Mouse (Mus musculus) gastrocnemius, postnatal 10 days (tissue): ENCODE measurements around the gene Ltbp4. TPM values are rescaled to one million over a fixed set of nuclear protein-coding genes. Genes with fewer than 3 reads are reported as not detected.

Experiments
- DNase-seq: peaks from one replicate; pipeline ENCODE4 v3.0.0; 2021; ENCODE audit warnings: mixed read lengths
- total RNA-seq, 2 experiments: library from RNA; stranded (reverse); gene quantifications; 2 replicates each; pipeline ENCODE4 v1.2.3; 2021

Ltbp4 gene
- total RNA-seq, 2 experiments from 2014 or later = 131 to 165 TPM

DNA sequence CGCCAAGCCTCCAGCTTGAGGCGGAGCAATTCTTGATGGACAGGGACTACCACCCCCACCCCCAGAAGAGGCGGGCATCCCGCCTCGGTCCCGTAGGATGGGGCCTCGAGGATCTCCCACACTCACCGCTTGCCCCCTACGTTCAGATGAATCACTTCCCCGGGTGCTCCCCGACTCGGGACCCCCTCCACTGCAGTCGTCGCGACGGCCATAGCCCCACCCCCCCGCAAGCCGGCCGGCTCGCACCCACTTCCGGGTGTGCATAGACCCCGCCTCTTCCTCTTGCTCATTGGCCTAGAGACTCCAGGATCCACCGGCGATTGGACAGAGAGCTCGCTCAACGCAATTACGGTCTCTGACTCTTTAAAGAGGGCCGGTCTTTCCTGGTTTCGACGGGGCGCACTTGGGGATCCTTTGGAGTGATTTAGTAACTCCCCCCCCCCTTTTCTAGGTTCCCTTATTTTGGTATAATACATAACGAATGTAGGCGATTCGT, 18.3 kb upstream of the Ltbp4 start, which contains the start of gene Shkbp1:
Gene Shkbp1 (minus strand): TSS at position 275 of the 496 bp plus-strand sequence.
- DNase-seq = peak; percentile 77

DNA sequence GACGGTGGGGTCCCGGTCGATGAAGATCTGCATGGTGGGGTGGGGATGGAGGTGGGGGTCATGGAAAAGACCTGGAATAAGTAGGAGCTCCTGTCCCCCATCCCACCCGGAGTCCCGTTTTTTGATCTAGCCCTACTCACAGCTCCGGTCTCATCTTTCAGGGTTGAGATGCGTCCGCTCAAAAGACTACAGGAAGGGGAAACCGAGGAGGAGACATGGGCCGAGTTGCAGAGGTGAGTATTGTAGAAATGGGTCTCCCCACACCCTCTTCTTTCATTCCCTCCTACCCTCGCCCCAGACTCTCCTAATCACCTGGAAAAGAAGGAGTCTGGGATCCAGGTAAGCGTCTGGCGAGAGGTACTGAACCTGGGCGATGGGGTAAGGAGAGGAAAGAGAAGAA, 17.8 kb upstream of the Ltbp4 start:
- DNase-seq = no peak

DNA sequence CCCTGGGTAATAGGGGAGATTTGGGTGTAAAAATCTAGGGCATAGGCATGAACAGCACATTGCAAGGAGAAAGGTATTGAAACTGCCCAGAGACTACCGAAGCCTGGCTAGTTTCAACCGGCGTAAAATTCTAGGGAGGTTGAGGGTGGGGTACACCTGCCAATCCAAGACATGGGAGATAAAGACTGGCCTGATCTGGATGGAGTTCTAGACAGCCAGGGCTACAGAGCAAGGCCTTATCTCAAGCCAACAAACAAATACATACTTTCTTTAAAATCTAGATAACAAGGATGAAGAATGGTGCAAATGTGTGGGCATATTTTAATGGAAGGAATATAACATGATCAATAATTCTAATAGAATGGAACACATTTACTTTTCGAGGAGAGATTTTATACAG, 17.3 kb upstream of the Ltbp4 start:
- DNase-seq = no peak

DNA sequence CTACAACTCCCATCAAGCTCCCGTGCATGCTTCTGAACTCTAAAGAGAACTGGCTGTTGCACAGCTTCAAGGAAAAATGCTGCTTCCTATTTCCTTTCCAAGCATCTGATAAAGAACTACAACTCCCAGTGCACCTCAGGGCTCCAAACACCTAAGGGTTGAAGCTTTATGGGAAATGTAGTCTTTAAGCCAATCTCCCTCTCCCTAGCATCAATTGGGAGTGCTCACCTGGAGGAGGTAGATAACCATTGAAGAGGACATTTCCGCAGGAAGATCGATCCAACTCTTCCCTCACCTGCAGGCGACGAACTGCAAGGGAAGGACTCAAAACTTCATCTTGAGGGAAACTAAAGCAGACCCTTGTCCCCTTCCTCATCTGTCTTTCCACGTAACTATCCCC, 16.7 kb upstream of the Ltbp4 start:
- no peak for DNase-seq

DNA sequence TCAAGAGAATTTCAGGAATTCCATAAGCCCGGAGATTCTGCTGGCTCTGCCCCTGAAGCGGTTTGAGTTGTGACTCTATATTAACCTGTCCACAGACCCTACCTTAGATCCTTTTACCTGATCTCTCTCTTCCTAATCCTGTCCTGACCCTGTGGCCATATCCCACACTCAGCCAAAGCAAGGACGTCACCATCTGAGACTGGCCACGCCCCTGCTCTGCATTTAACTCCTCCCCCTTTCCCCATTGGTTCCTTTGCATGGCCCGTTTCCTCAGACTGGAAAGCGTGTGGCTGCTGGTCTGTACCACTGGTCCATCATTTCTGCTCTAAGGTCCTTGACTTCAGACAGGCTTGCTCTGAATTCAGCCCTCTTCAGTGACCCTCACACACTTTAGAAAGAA, 8.0 kb upstream of the Ltbp4 start:
- DNase-seq = no peak

DNA sequence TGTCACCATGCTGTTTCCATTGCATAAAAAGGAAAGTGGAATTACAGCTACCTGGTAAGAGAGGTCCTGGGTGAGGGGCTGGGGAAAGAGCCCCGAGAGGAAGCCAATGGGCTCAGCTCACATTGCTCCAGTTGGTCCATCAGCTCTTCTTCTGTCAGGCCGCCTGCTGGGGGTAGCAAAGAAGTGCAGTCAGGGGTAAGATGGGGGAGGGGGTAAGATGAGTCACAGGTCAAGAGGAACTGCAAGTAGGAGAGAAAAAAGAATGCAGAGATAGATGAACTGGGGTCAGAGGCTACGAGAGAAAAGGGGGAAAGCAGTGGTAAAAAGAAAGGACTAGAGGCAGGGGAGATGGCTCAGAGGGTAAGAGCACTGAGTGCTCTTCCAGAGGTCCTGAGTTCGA, 5.1 kb upstream of the Ltbp4 start:
- no peak for DNase-seq

DNA sequence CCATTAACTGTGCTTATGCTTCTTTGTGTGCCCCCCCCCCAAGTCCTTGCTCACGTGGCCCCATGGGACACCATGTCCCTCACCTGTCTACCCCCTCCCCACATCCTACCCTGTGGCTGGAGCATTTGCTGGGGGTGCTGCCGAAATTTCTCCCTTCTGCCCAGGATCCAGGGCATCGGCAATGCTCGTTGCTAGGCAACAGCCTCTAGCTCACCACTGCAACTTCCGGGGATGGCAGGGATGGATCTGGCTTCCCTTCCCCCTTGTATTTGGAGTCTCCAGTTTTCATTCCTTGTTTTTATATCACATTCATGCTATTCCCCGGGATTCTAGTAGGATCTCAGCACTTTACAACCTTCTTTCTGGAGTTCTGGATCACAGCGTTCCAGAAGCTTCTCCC, 2.0 kb upstream of the Ltbp4 start:
- no peak for DNase-seq

DNA sequence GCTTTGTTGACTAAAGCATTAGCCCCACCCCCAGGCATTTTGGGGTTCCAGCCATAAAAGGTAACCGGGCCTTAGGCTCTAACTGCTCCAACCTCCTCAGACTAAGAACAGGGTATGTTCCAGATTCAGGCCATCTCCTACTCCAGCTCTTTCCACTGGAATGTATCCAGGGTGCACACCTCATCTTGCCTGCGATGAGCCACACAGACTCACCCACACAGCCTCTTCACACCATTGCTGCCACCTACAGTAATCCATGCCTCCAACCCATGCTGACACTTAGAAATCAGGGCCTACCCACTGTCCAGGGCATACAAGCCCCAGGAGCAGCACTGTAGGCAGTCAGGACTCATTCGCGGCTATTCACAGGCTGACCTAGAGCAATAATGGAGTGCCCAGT, 1.6 kb upstream of the Ltbp4 start:
- DNase-seq = no peak

DNA sequence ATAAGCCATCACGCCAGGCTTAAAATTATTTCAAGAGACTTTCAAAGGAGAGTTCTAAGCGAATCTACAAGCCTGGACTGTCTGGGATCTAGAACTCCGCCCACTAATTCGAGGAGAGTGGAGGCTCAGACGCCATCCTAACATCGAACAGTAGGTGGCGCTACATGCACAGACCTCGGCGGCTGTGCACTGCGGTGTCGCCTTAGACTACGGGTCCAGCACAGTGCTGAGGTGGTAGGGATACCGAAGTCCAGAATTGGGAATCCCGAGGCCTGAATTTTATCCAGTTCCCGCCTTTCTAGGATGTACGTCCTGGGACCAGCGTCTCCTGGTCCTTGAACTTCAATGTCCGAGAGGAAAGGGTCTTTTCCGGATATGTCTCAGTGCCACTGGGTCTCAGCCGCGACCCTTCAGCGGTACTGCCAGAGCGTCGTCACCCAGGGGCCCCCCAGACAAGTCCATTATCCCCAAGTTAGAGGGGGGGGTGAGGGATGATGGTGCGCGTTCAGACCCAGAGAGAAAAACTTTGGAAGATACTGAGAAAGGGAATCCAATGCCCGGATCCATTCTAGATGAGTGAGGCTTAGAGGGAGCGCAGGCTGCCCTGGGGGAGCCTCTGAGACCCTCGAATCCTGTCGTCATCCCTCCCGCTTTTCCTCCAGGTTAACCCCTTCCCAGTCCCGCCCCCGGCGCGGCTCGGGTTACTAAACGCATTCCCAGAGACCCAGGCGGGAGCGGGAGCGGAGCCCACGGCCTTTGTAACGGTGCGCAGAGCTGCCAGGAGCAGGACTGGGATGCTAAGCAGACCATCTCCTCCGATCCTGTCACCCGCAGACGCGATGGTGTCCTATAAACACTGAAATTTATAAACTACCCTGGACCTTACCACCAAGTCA, 1.3 kb downstream of the Ltbp4 start:
- DNase-seq = peak; percentile 94

DNA sequence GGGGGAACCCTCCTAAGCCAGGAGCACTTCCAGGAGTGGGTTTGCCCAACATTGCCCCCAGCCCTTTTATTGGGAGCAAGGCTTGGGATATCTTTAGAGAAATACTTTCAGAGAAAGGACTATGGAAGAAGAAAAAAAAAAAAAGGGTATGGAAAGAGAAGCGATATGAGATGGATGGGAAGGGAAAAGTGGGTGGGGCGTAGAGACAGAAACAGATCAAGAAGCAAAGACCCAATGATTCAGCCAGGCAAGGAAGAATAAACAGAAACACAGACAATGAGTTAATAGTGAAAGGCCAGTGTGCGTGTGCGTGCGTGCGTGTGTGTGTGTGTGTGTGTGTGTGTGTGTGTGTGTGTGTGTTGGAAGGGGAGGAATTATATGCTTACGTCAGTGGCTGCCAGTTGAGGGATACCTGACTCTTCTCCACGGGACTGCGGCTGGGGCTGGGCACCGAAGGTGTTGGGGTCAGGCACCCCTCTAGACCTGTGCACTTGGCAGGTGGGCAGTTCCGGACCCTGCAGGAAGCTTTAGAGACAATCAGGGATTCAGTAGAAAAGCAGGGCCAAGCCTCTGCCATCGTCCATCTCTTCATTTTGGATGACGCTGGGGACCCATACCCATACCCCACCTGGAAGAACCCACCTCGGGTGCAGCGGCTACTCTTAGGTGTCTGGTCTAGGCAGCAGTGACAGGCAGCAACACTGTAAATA, 2.3 kb downstream of the Ltbp4 start:
- DNase-seq = no peak

DNA sequence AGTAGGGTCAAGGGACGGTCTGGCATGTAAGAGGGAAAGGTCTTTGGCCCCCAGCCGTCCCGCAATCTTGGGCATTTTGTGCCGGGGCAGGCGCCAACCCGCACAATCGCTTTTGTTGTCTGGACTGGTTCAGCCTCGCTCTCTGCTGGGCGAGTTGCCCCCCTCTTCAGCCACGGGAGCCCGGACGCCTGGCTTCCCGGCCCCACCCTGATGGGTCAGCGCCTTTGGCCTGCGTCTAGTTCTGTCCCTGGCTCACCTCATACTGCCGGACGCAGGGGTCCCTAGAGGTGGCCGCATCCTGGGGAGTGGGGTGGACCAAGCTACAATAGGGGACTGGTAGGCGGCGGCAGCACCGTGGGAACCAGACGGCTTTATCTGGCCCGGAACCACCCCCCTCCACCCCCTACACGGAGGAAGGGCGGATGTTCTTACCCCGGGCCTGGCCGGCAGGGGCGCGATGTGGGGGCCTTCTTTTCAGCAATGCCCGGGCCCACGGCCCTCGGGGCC, 3.0 kb downstream of the Ltbp4 start:
- DNase-seq = peak; percentile 48

DNA sequence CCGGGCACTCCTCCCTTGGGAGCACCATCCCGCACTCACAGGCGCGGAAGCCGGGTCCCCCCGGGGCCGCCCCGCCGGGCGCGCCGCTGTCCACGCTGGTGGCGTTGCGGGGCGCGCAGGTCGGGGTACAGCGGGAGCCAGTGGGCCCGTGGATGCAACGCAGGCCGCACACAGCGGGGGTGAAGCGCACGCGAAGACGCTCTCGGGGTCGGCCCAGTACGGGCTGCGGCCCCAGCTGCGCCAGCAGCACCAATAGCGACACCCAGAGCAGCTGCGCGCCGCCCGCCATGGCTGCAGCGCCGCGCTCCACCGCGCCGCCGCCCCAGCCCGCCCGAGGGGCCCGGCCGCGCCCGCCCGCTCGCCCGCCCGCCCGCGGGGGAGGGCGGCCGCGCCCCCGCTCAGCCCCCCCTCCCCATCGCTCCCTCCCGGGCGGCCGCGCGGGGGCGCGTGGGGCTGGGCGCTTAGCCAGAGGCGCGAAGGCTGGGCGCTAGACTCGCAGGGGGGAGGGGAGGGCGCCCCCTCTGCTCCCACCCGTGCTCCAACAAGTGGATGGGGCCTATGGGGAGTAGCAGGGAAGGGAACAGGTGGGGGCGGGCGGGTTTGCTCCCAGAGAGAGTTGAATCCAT, 4.1 kb downstream of the Ltbp4 start:
- DNase-seq = peak; percentile 55

DNA sequence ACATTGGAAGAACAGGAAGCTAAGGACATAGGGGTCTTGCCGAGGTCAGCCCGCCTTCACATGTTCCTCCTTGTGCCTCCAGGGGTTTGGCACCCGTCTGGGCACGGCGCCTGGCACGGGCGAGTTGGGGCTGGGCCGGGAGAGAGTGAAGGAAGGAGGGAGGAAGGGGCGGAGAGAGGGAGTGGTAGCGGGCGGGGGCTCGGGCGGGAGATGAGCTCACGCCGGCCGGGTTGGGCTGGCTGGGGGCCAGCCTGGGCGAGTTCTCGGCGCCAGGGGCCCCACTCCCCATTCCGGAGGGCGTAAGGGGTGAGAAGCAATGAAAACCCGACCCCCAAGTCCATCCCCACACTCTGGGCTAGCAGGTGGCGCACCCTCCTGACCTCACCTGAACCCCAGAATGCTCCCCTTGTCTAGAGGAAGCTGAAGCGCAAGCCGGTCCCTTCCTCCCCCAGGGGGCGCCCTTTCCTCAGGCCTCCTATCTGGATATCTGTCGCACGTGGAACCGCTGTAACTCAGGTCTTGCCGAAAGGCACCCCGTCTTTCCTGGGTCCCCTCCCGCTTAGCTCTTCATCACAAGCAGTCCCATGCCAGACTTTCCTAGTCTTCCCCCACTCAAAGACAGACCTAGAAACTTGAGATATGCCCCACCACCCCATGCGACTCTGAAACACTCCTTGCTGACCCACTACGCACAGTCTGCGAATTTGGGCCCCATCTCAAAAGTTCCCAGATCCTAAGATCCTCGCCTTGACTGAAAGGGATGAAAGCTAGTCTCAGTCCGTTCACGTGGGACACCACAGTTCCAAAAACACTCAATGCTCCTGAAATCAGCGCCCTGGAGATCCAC, 4.9 kb downstream of the Ltbp4 start:
- peak; percentile 94 for DNase-seq

DNA sequence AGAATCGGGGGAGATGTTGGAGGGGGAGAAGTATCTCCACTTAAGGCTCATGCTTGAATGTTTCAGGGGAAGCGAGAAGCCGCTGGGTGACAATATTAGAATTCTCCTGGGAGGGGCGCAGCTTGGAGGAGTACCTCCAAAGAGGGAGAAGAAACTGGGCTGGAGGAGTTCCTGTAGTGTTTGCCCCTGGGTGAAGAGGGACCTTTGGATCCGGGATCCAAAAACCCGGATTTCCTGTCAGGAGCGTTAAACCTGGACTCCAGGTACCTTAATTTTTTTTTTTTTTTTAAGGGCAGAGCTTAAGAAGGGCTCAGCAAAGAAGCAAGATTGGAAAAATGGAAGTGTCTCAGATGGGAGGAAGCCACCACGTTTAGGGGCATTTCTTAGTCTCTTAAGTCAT, 5.6 kb downstream of the Ltbp4 start:
- no peak for DNase-seq

DNA sequence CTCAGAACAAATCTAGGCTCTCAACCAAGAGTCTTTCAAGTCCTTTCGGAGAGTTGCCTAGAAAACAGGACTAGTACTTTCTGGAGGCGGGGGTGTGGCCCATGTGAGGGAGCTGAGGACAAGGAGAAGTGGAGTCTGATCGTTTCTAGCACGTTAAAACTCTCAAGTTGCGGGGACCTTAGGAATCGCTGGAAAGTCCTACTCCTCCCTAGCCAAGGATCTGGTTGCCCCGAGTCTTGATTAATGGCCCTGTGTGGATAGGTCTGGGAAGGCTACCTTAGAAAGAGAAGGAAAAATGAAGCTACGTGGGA, 6.0 kb downstream of the Ltbp4 start:
- DNase-seq = peak; percentile 43

DNA sequence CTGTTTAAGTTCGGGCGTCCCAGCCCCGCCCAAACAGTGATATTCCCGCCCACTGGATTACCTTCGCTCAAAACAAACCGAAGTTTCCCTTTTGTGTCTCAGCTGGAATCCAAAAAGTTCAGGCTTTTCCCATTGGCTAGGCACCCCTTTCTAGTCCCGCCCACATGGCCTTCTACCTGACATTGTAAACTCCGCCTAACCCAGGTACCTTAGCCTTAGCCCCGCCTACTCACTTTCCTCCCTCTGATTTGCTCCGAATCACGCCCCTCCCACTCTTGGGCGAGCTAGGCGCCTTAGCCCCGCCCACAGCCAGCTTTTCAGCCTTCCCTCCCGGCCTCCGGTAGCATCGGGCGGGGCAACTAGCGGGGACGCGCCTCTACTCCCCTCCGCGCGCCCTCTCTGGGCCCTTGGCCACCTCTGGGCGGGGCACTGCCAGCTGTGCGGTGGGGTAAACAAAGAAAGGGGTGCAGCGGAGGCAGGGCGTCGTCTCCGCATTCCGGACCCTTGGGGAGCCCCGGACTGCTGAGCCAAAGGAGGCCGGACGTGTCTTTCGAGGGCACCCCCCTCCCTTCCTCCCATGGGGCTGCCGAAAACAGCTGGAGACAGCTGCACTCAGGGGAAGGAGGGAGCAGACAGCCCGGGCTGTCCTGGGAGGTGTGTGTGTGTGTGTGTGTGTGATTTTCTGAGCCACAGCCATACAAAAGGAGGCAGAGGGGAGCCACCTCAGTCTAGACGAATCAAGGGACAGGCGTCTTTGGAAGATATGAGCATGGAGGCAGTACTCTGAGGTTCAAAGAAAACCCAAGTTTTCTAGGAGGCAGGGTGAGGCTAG, 6.6 kb downstream of the Ltbp4 start:
- DNase-seq = peak; percentile 92

DNA sequence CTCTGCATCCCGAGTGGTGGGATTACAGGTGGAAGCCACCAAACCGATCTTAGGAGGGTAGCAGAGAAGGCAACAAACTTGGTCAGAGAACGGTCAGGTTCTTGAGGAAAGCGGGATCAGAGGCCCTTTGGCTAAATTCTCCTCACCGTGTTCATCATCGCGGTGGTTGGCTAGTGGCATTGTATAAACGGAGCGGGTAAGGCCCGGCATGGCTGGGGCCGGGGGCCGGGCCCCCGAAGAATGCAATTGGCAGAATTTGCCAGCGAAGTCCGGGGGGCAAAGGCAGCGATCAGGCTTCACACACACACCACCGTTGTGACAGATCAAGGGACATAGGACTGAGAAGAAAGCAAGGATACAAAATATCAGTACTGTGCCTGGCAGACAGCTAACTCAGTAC, 7.5 kb downstream of the Ltbp4 start:
- no peak for DNase-seq

DNA sequence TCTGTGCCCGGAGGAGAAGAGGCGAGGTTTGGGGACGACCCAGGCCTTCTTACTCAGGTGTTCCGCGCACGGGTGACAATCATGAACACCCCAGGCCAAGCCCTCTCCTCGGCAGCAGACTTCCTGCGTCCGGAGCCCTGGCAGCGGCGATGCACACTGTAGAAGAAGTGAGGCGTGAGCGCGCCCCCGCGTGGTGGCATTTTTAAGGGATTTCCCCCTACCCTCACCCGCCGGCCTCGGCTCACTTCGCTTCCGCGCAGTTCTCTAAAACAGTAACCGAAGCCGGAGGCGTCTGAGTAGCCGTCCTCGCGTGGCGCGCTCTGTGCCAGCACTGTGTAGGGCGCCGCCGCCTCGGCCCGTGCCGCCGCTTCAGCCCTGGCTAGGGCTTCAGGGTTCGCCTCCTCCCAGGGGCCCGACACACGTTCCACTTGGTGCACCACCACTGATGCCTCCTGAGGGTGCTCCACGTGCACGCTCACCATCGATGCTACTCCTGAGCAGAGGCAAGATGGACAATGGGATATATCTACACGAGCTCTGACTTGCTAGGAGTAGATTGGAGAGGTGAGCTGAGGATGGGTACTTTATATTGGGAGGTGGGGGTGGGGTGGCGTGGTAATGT, 8.1 kb downstream of the Ltbp4 start:
- peak; percentile 95 for DNase-seq

DNA sequence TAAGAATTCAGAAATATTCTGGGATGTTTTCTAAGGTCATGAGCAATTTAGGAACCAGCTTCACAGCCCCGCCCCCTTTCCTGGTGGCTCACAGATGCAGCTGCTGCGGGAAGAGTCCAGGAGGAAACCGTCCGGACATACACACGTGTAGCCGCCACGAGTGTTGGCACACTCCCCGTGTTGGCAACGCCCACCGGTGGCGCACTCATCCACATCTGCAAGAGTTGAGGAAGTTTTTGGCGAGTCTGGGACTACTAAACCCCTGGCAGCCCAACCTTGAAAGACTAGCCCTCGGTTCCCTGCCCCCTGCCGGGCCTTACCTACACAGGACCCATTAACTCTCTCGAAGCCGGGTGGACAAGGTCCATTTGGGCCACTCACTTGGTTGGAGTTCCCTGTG, 8.8 kb downstream of the Ltbp4 start:
- DNase-seq = peak; percentile 80

DNA sequence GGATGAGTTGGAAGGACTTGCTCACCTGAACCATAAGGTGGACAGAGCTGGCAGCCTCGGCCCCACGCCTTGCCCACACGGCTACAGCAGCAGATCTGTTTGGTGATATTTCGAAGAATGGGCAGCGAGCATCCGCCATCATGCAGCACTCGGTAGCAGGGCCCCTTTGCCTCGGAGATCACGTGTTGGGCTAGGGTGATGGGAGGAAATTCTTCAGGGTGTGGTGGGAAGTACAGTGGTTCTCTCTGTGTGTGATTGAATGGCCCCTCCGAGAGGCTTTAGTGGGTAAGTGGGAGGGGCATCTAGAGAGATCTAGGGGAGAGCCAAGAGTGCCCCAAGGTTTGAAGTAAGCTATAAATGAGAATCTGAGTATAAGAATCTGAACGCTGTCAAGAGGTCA, 9.3 kb downstream of the Ltbp4 start:
- no peak for DNase-seq

DNA sequence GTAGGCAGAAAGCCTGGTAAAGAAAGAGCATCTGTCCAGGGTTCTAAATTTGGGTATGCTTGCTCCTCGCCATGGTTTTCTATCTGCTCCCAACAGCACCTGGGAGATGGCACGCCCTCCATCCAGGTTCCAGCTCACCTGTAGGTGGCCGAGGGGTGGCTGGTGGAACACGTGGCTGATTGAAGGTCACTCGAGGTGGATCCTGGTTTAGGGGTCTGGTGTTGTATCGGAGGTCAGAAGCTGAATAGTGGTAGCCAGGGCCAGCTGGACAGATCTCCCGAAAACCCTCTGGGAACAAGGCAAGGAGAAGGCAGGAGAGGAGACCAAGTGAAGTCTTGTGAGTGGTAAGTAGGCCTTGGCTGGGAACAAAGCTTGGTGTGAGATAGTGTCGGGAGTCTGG, 10.0 kb downstream of the Ltbp4 start:
- DNase-seq = no peak
